Mouse (Mus musculus) kidney, postnatal 25 days (tissue): ENCODE measurements around the gene Fkbp2.

ENCODE experiments used
- DNase-seq, 2 experiments: peaks; one replicate each; pipeline ENCODE4 v3.0.0; 2021; ENCODE audit warnings: mixed read lengths in 2 of 2

Fkbp2 gene

GRCm38 (mm10) chr19:6939106-6940002, 40.9 kb downstream of the Fkbp2 start:
- DNase-seq: no peak

DNA sequence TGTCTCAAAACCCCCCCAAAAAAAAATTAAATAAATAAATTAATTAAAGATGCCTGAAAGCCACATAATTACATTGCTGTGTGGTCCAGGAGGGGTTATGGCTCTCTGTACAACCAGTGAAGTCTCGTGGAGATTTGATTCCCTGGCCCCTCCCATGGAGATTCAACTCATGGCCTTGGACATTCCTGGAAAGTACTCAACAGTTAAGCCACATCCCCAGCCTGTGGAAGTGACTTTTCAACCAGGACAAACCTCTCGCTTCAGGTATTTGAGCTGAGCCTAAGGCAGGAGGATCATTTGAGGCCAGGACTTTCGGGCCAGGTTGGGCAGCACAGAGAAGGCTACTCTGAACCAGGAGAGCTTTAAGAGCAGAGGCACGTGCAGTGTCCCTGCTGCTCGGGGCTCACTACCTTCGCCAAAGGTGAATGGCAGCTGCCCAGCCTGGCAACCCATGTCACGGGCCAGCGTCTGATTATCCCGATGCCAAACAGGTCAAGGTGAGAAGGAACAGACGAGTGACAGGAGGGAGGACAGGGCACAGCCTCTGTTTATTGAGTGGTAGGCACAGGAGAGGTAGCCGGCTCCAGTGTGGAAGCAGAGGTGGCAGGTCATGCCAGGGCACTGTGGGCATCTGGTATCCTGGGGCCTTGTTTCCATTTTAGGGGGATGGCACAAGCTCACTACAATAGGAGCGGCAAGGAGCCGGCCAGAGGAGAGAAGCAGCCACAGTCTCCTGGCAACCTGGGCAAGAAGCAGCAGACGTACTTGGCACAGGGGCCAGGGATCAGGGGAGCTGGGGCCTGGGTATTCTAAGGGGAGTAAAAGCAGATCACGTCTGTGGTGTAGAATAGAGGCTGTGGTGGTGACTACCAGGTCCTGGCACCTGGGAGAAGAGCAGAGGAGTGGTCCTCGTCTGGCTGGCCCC, 42.5 kb downstream of the Fkbp2 start:
- DNase-seq: peak in 1 of 2 experiments; percentile 46

GRCm38 (mm10) chr19:6936299-6936698, 44.0 kb downstream of the Fkbp2 start:
- DNase-seq: peak; percentile 40 to 57

DNA sequence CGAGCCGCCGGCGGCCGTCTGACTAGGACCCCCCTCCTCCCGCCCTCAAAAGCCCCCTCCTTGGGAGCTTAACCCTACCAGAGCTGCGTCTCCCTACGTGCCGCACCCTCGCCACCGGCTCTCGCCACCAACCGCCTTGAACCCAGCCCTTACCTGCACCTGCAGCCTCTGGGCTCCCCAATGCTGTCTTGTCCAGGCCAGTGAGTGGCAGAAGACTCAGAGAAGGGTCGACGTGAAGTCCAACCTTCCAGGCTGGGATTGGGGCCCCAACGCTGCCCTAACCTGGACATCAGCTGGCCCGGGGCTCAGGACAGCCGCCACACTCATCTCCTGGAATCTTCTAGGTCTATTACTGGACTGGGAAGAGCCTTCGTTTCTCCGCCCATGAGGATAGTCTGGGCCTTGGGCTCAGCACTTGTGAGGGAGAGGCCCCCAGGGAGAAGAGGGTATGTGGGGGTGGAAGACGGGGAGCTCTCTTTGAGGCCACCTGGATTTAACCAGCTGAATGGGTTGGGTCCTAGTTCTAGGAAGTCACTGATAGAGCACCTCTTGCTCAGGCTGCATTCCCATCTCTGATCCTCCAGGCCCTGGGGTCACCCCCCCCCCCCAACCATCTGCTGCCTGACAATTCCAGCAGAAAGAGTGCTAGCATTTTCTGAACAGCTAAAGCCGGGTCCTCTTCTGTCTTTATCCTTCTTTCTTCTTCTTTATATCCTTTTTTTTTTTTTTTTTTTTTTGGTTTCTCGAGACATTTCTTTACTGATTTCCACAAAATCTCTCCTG, 45.9 kb downstream of the Fkbp2 start, which contains the start of gene Kcnk4:
Gene Kcnk4 (minus strand): TSS at position 321 of the 783 bp plus-strand sequence.
- peak in 1 of 2 experiments; percentile 40 for DNase-seq

DNA sequence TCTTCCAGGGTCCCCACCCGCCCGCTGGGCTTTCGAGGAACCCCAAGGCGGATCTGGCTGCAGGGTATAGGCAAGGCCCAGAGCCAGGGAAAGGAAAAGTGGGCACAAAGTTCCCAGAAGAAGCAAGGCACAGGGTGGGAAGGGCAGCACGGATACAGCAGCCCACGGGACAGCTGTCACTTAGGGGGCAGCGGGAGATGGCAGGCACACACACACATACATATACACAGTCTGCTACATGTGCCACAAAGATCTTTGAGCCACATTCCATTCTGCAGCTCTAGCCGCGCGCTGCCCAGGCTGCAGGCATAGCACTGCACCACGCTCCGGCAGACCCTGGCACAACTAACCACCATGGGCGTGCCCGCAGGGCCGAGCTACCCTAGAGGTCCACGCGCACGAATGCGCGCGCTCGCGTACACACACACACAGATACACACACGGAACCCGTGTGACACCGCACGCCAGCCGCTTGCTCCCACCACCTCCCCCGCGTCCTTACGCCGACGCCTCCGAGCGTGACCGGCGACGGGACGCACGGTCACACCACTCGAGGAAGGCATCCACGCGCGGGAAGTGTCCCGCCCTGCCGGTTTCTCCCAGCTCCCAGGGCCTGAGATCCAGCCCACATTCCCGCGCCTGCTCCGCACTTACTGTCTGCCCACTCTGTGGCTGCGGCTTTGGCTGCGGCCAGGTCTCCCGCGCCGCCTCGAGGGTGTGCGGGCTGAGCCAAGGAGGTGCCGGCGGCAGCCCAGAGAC, 46.7 kb downstream of the Fkbp2 start:
- peak; percentile 39 to 67 for DNase-seq

DNA sequence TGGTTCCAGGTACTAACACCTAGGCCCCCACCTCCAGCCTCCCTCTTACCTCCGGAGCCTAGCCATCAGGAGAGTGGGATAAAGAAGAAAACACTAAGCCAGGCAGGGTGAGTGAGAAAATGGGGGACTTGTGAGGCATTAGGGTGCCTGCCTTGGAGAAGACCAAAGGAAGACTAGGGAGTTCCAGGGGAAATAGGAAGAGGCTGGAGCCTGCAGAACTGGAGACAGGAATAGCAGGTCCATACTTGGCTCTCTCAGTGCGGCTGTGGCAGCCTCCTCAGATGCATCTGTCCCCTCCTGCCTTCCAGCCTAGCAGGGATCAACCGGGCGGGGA, 47.2 kb downstream of the Fkbp2 start:
- no peak for DNase-seq

GRCm38 (mm10) chr19:6932018-6932417, 48.3 kb downstream of the Fkbp2 start:
- no peak for DNase-seq

DNA sequence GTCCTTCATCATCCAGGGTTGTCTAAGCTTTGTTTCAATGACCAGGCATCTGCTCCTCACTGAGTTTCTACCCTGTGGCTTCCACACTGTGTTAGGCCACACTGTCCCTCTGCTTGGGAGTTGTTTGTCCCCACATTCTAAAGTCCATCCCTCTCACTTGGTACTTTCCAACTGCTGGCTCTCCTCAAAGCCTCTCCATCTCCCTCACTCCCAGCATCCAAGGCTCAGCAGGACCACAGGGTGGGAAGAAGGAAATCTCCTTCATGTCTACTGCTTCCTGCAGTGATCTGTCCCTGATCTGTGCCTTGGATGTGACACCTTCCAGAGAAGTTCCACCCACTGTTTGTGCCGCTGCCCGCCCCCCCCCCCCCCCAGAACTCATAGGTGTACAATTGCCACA, 49.3 kb downstream of the Fkbp2 start:
- no peak for DNase-seq

DNA sequence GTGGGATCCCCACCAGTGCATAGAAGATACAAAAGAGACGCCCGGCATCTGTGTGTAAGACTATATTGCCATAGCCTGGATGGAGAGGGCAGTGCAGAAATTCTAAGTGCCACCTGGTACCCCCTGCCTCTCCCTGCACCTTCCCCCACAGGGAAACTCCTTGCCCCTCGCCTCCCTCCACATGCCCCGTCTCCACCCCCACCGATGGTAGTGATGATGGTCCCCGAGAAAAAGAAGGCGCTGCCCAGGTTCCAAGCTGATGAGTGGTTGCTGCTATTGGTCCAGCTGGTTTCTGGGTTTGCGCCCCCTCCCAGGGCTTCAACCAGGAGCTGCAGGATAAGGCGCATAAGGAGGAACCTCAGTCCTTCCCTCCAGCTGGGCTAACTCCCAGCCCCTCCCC, 52.2 kb downstream of the Fkbp2 start:
- no peak for DNase-seq
